Mouse (Mus musculus) MEL (cell line): ENCODE measurements around the gene Emc8. TPM values are rescaled to one million over a fixed set of nuclear protein-coding genes. Genes with fewer than 3 reads are reported as not detected.

Source experiments
- DNase-seq: peaks from one replicate; pipeline ENCODE4 v3.0.0; 2011; ENCODE audit warnings: low read depth, low spot score
- H3K27ac ChIP-seq: 2 replicates; pipeline ENCODE4 v1.5.1; 2012; ENCODE audit warnings: low read depth, mild to moderate bottlenecking, control low read depth, low read length, moderate library complexity; ENCODE audit not compliant: control insufficient read depth
- H3K27me3 ChIP-seq, 2 experiments: fragments of 150-350 bp in 1 of 2; sonication (generic) in 1 of 2; 2 replicates each; pipeline ENCODE4 v1.6.1; 2012; ENCODE audit warnings: low read length in 2 of 2, mild to moderate bottlenecking in 2 of 2, improper control_type of control experiment in 1 of 2, moderate library complexity in 1 of 2; ENCODE audit not compliant: insufficient read depth in 2 of 2, control insufficient read depth in 1 of 2
- H3K36me3 ChIP-seq, 2 experiments: 2 replicates each; pipeline ENCODE4 v1.6.1; 2012 to 2014; ENCODE audit warnings: low read length in 2 of 2, improper control_type of control experiment in 1 of 2, inconsistent platforms in 1 of 2, mild to moderate bottlenecking in 1 of 2; ENCODE audit not compliant: insufficient read depth in 2 of 2, control insufficient read depth in 1 of 2
- H3K4me1 ChIP-seq, 2 experiments: fragments of 150-350 bp in 1 of 2; sonication (generic) in 1 of 2; 2 replicates each; pipeline ENCODE4 v1.6.1; 2012; ENCODE audit warnings: low read length in 2 of 2, improper control_type of control experiment in 1 of 2, mild to moderate bottlenecking in 1 of 2; ENCODE audit not compliant: insufficient read depth in 2 of 2, control insufficient read depth in 1 of 2
- H3K4me3 ChIP-seq, 2 experiments: fragments of 150-350 bp in 1 of 2; sonication (generic) in 1 of 2; 2 replicates each; pipeline ENCODE4 v1.5.1; 2012; ENCODE audit warnings: low read depth in 2 of 2, low read length in 2 of 2, mild to moderate bottlenecking in 2 of 2, moderate library complexity in 2 of 2, control low read depth in 1 of 2, improper control_type of control experiment in 1 of 2; ENCODE audit not compliant: control insufficient read depth in 1 of 2, insufficient read depth in 1 of 2
- H3K79me2 ChIP-seq: 2 replicates; pipeline ENCODE4 v1.6.1; 2012; ENCODE audit warnings: mild to moderate bottlenecking, low read length, moderate library complexity; ENCODE audit not compliant: control insufficient read depth, poor library complexity, insufficient read depth
- H3K9ac ChIP-seq: 2 replicates; pipeline ENCODE4 v1.6.1; 2012; ENCODE audit warnings: low read depth, mild to moderate bottlenecking, control low read depth, low read length, moderate library complexity; ENCODE audit not compliant: control insufficient read depth, poor library complexity, severe bottlenecking
- H3K9me3 ChIP-seq: fragments of 150-350 bp; sonication (generic); replicated peaks from 2 replicates; pipeline ENCODE4 v1.6.1; 2012; ENCODE audit warnings: mild to moderate bottlenecking, low read length, improper control_type of control experiment, moderate library complexity; ENCODE audit not compliant: insufficient read depth
- CTCF ChIP-seq, 3 experiments: IDR thresholded peaks in 2 of 3; conservative IDR thresholded peaks in 1 of 3; 2 replicates each; pipeline ENCODE4 v1.5.1; 2011 to 2012; ENCODE audit warnings: low read length in 3 of 3, low read depth in 2 of 3, mild to moderate bottlenecking in 2 of 3, improper control_type of control experiment in 1 of 3, inconsistent platforms in 1 of 3, mixed read lengths in 1 of 3, moderate library complexity in 1 of 3; ENCODE audit not compliant: control insufficient read depth in 1 of 3, insufficient read depth in 1 of 3, poor library complexity in 1 of 3, severe bottlenecking in 1 of 3
- E2F4 ChIP-seq: IDR thresholded peaks from 2 replicates; pipeline ENCODE4 v1.6.1; 2011; ENCODE audit warnings: low read depth, low read length, improper control_type of control experiment, borderline replicate concordance
- ETS1 ChIP-seq: IDR thresholded peaks from 2 replicates; pipeline ENCODE4 v1.6.1; 2012; ENCODE audit warnings: low read depth, mild to moderate bottlenecking, inconsistent platforms, low read length, improper control_type of control experiment, moderate library complexity
- JUND ChIP-seq: IDR thresholded peaks from 2 replicates; pipeline ENCODE4 v1.6.1; 2011; ENCODE audit warnings: low read depth, mild to moderate bottlenecking, improper control_type of control experiment, low read length
- MAZ ChIP-seq: IDR thresholded peaks from 2 replicates; pipeline ENCODE4 v1.6.1; 2012; ENCODE audit warnings: low read depth, mild to moderate bottlenecking, inconsistent platforms, low read length, improper control_type of control experiment
- NELFE ChIP-seq: IDR thresholded peaks from 2 replicates; pipeline ENCODE4 v1.6.1; 2011; ENCODE audit warnings: low read depth, low read length, improper control_type of control experiment
- NRF1 ChIP-seq: IDR thresholded peaks from 2 replicates; pipeline ENCODE4 v1.6.1; 2014; ENCODE audit warnings: low read depth, mild to moderate bottlenecking, inconsistent platforms, low read length, improper control_type of control experiment, moderate library complexity; ENCODE audit not compliant: poor library complexity, insufficient read depth, severe bottlenecking
- POLR2AphosphoS5 ChIP-seq: IDR thresholded peaks from 2 replicates; pipeline ENCODE4 v1.6.1; 2012; ENCODE audit warnings: low read depth, borderline replicate concordance, mild to moderate bottlenecking, inconsistent platforms, low read length, moderate library complexity, mixed read lengths
- TAL1 ChIP-seq: IDR thresholded peaks from 2 replicates; pipeline ENCODE4 v1.6.1; 2012; ENCODE audit warnings: mild to moderate bottlenecking, inconsistent platforms, low read length, moderate library complexity, mixed read lengths
- TBP ChIP-seq: IDR thresholded peaks from 2 replicates; pipeline ENCODE4 v1.8.0; 2011; ENCODE audit warnings: low read depth, low read length, improper control_type of control experiment
- TCF12 ChIP-seq: IDR thresholded peaks from 2 replicates; pipeline ENCODE4 v1.6.1; 2014; ENCODE audit warnings: low read depth, mild to moderate bottlenecking, inconsistent platforms, low read length, improper control_type of control experiment, moderate library complexity
- USF1 ChIP-seq: IDR thresholded peaks from 2 replicates; pipeline ENCODE4 v1.6.1; 2014; ENCODE audit warnings: low read depth, mild to moderate bottlenecking, inconsistent platforms, low read length, improper control_type of control experiment, moderate library complexity
- USF2 ChIP-seq, 2 experiments: IDR thresholded peaks; 2 replicates each; pipeline ENCODE4 v1.6.1; 2011 to 2012; ENCODE audit warnings: improper control_type of control experiment in 2 of 2, low read length in 2 of 2, borderline replicate concordance in 1 of 2, inconsistent platforms in 1 of 2, low read depth in 1 of 2, mild to moderate bottlenecking in 1 of 2; ENCODE audit not compliant: insufficient read depth in 1 of 2
- ZC3H11A ChIP-seq: IDR thresholded peaks from 2 replicates; pipeline ENCODE4 v1.6.1; 2012; ENCODE audit warnings: low read depth, mild to moderate bottlenecking, inconsistent platforms, low read length, improper control_type of control experiment
- polyA plus RNA-seq, 2 experiments: library from polyadenylated mRNA; stranded (reverse) in 1 of 2; unstranded in 1 of 2; fragments of >175 nt in 1 of 2; fragments of >200 nt in 1 of 2; gene quantifications; 2 replicates each; pipeline versions ENCODE4 v1.2.1 to v1.2.4; 2012; ENCODE audit warnings: low replicate concordance in 2 of 2, low read depth in 1 of 2; ENCODE audit not compliant: insufficient read length in 2 of 2, insufficient read depth in 1 of 2, missing spikeins in 1 of 2
- total RNA-seq: library from RNA; depleted of rRNA; stranded (reverse); fragments of 300-350 nt; gene quantifications from 2 replicates; pipeline ENCODE4 v1.2.3, GENCODE M21; 2012

Emc8 gene
- total and polyA plus RNA-seq, 3 experiments, result 180 to 269 TPM; not detected in 1

DNA sequence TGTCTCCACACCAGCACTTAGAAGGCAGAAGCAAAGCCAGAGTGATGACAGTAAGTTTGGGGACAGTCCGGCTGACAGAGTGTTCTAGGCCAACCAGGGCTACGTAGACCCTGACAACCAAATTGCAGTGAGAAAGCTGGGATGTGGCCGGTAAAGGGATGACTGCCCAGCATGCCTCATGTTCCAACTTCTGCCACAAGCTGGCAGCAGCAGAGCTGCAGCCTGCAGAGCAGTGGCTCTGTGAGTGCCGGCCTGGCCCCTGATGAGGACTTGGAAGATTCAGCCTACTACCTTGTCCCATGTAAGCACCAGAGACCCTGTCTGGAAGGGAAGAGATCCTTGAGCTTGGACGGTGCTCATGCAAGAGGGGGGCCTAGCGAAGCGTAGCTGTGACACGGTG lies 7.3 kb upstream of the Emc8 start:
- Histone ChIP-seq H3K36me3 (peaks cover 5 to 6% of the 10 kb centered on the region in 2 experiments), H3K9ac (no peak overlapping the region), H3K27ac (no peak overlapping the region), H3K4me1 (peaks cover 0 to 9% of the 10 kb centered on the region in 2 experiments; a peak in 2 of 4 replicates), H3K27me3 (no peaks in the 10 kb centered on the region), H3K9me3 (no peaks in the 10 kb centered on the region), H3K79me2 (peaks cover 3% of the 10 kb centered on the region; the same call in 1 of the 2 replicates), H3K4me3 (no peak overlapping the region)
- TF ChIP-seq E2F4, result no peak
- TF ChIP-seq CTCF (IDR thresholded peaks at IDR 0.05 in 2 of 3, conservative IDR thresholded peaks at IDR 0.05 in 1 of 3; ENCODE audit: control insufficient read depth in 1 of 3, insufficient read depth in 1 of 3, low read depth in 2 of 3, low read length in 3 of 3, poor library complexity in 1 of 3, severe bottlenecking in 1 of 3), result peak in 1 of 3 experiments; percentile 17; a peak in 1 of 6 replicates
- TF ChIP-seq JUND, result no peak
- DNase-seq, result no peak

GRCm38 (mm10) chr8:120673298-120673697 lies 4.9 kb upstream of the Emc8 start:
- Histone ChIP-seq H3K27ac (no peak overlapping the region), H3K79me2 (peaks cover 24% of the 10 kb centered on the region), H3K9me3 (no peaks in the 10 kb centered on the region), H3K27me3 (no peaks in the 10 kb centered on the region), H3K4me1 (no peaks in the 10 kb centered on the region), H3K9ac (no peak overlapping the region), H3K36me3 (peaks cover 6 to 11% of the 10 kb centered on the region in 2 experiments), H3K4me3 (no peak overlapping the region)
- DNase-seq, result no peak
- TF ChIP-seq TAL1 (no peak), MAZ (no peak), TCF12 (no peak), CTCF (IDR thresholded peaks at IDR 0.05 in 2 of 3, conservative IDR thresholded peaks at IDR 0.05 in 1 of 3; ENCODE audit: control insufficient read depth in 1 of 3, insufficient read depth in 1 of 3, low read depth in 2 of 3, low read length in 3 of 3, poor library complexity in 1 of 3, severe bottlenecking in 1 of 3) (no peak), TBP (no peak), ETS1 (no peak), NELFE (no peak)

DNA sequence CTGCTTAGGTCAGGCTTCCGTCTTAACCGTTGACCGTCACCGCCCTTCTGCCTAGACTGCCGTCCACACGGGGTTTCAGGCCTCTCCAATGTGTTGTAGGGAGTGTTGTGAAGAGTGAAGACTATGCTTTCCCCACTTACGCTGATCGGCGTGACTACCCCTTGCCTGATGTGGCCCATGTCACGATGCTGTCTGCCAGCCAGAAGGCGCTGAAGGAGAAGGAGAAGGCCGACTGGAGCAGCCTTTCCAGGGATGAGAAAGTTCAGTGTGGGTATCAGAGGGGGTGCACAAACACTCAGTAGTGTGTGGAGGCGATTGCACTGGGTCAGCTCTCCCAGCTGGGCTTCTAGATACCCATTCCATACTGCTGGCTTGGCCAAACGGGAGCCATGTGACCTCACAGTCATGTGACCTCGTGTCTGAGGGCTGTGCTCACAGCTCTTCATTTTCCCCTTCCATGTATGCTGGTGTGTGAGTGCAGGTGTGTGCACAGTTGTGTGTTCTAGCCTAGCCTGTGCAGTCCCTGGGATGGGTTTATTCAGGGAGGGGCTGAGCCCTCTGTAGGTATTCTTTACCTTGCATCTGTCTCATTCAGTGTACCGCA lies 4.4 kb upstream of the Emc8 start:
- Histone ChIP-seq H3K27me3 (no peaks in the 10 kb centered on the region), H3K36me3 (peaks cover 6 to 11% of the 10 kb centered on the region in 2 experiments), H3K4me3 (no peak overlapping the region), H3K27ac (no peak overlapping the region), H3K9ac (no peak overlapping the region), H3K4me1 (no peaks in the 10 kb centered on the region), H3K9me3 (no peaks in the 10 kb centered on the region)
- no peak for DNase-seq
- TF ChIP-seq USF2 (IDR thresholded peaks at IDR 0.05; ENCODE audit: borderline replicate concordance in 1 of 2, insufficient read depth in 1 of 2, low read depth in 1 of 2, low read length in 2 of 2) (0 out of 4 replicates have a peak, but pooled peaks of 1 of the 2 experiments have one; percentile 39), USF1 (peak; percentile 75), ZC3H11A (no peak), NRF1 (no peak), POLR2AphosphoS5 (0 out of 2 replicates have a peak, but pooled peaks have one; percentile 30)
- TF ChIP-seq, all 39 proteins: peak for 3
- H3K79me2 ChIP-seq, result peaks cover 27% of the 10 kb centered on the region
